Mouse (Mus musculus) CH12.LX (cell line): ENCODE measurements at regions not wholly inside any gene's neighbourhood (a gene's known extent, or its start where the extent isn't known, plus 50 kb on each side); places are given as distances from the start of the nearest gene placed in this dataset.

Experiments used
- DNase-seq: peaks from one replicate; pipeline ENCODE4 v3.0.0-alpha.2; 2013; ENCODE audit errors: extremely low read depth
- H3K27ac ChIP-seq: 2 replicates; pipeline ENCODE4 v1.5.1; 2012; ENCODE audit warnings: low read depth, mild to moderate bottlenecking, control low read depth, moderate library complexity; ENCODE audit not compliant: insufficient read depth
- H3K27me3 ChIP-seq: replicated peaks from 2 replicates; pipeline ENCODE3; 2012; ENCODE audit warnings: inconsistent platforms
- H3K36me3 ChIP-seq, 2 experiments: replicated peaks in 1 of 2; 2 replicates each; pipeline versions ENCODE3 to v1.6.1; 2012; ENCODE audit warnings: inconsistent platforms in 1 of 2, low read length in 1 of 2, mild to moderate bottlenecking in 1 of 2, mixed read lengths in 1 of 2, moderate library complexity in 1 of 2; ENCODE audit not compliant: control insufficient read depth in 1 of 2, insufficient read depth in 1 of 2
- H3K4me1 ChIP-seq, 2 experiments: 2 replicates each; pipeline ENCODE4 v1.6.1; 2012; ENCODE audit warnings: inconsistent platforms in 1 of 2, moderate library complexity in 1 of 2; ENCODE audit not compliant: insufficient read depth in 2 of 2, control insufficient read depth in 1 of 2
- H3K4me2 ChIP-seq: 2 replicates; pipeline ENCODE4 v1.6.1; 2012; ENCODE audit warnings: low read depth, mild to moderate bottlenecking, control low read depth; ENCODE audit not compliant: poor library complexity, insufficient read depth, severe bottlenecking
- H3K4me3 ChIP-seq, 3 experiments: fragments of 150-350 bp in 1 of 3; sonication (generic) in 1 of 3; replicated peaks in 1 of 3; 2 replicates each; pipeline versions ENCODE3 to v1.5.1; 2011 to 2012; ENCODE audit warnings: low read depth in 2 of 3, low read length in 2 of 3, mild to moderate bottlenecking in 2 of 3, moderate library complexity in 2 of 3, control low read depth in 1 of 3, improper control_type of control experiment in 1 of 3, inconsistent platforms in 1 of 3, mixed read lengths in 1 of 3; ENCODE audit not compliant: poor library complexity in 1 of 3
- H3K79me2 ChIP-seq: replicated peaks from 2 replicates; pipeline ENCODE4 v1.6.1; 2012; ENCODE audit warnings: mild to moderate bottlenecking, moderate library complexity; ENCODE audit not compliant: control insufficient read depth, poor library complexity, insufficient read depth, severe bottlenecking; ENCODE audit errors: extremely low read depth
- H3K9ac ChIP-seq: 2 replicates; pipeline ENCODE4 v1.6.1; 2012; ENCODE audit warnings: low read depth, mild to moderate bottlenecking, control low read depth, moderate library complexity; ENCODE audit not compliant: insufficient read depth
- H3K9me3 ChIP-seq: replicated peaks from 2 replicates; pipeline ENCODE3; 2012; ENCODE audit warnings: low read length, inconsistent platforms, mixed read lengths
- CTCF ChIP-seq, 2 experiments: IDR thresholded peaks in 1 of 2; conservative IDR thresholded peaks in 1 of 2; 2 replicates each; pipeline ENCODE4 v1.5.1; 2011 to 2012; ENCODE audit warnings: low read depth in 2 of 2, low read length in 2 of 2, improper control_type of control experiment in 1 of 2, inconsistent platforms in 1 of 2, mild to moderate bottlenecking in 1 of 2, moderate library complexity in 1 of 2
- ELF1 ChIP-seq: IDR thresholded peaks from 2 replicates; pipeline ENCODE4 v1.6.1; 2014; ENCODE audit warnings: low read depth, mild to moderate bottlenecking, inconsistent platforms, low read length, improper control_type of control experiment
- EP300 ChIP-seq: IDR thresholded peaks from 2 replicates; pipeline ENCODE4 v1.6.1; 2011; ENCODE audit warnings: low read length, improper control_type of control experiment
- ETS1 ChIP-seq: conservative IDR thresholded peaks from 2 replicates; pipeline ENCODE4 v1.6.1; 2012; ENCODE audit warnings: low read depth, mild to moderate bottlenecking, inconsistent platforms, low read length, improper control_type of control experiment, moderate library complexity
- IRF4 ChIP-seq: IDR thresholded peaks from 2 replicates; pipeline ENCODE4 v1.6.1; 2014; ENCODE audit warnings: low read depth, mild to moderate bottlenecking, inconsistent platforms, low read length, improper control_type of control experiment
- JUN ChIP-seq: IDR thresholded peaks from 2 replicates; pipeline ENCODE4 v1.6.1; 2011; ENCODE audit warnings: low read depth, mild to moderate bottlenecking, low read length, improper control_type of control experiment, moderate library complexity; ENCODE audit not compliant: insufficient read depth
- KAT2A ChIP-seq: IDR thresholded peaks from 2 replicates; pipeline ENCODE4 v1.6.1; 2012; ENCODE audit warnings: low read length, improper control_type of control experiment, inconsistent platforms; ENCODE audit not compliant: insufficient replicate concordance
- MAZ ChIP-seq: IDR thresholded peaks from 2 replicates; pipeline ENCODE4 v1.6.1; 2012; ENCODE audit warnings: low read depth, mild to moderate bottlenecking, inconsistent platforms, low read length, improper control_type of control experiment, moderate library complexity
- MEF2A ChIP-seq: IDR thresholded peaks from 2 replicates; pipeline ENCODE4 v1.6.1; 2014; ENCODE audit warnings: low read depth, mild to moderate bottlenecking, inconsistent platforms, low read length, improper control_type of control experiment, borderline replicate concordance
- MYC ChIP-seq: IDR thresholded peaks from 2 replicates; pipeline ENCODE4 v1.6.1; 2011; ENCODE audit warnings: low read depth, mild to moderate bottlenecking, improper control_type of control experiment, low read length
- NRF1 ChIP-seq: IDR thresholded peaks from 2 replicates; pipeline ENCODE4 v1.6.1; 2014; ENCODE audit warnings: low read depth, mild to moderate bottlenecking, inconsistent platforms, low read length, improper control_type of control experiment, moderate library complexity
- PAX5 ChIP-seq: IDR thresholded peaks from 2 replicates; pipeline ENCODE4 v1.6.1; 2012; ENCODE audit warnings: low read length, inconsistent platforms, mixed read lengths
- POLR2A ChIP-seq: IDR thresholded peaks from 2 replicates; pipeline ENCODE4 v1.6.1; 2011; ENCODE audit warnings: low read depth, mild to moderate bottlenecking, improper control_type of control experiment, low read length
- RAD21 ChIP-seq: IDR thresholded peaks from 2 replicates; pipeline ENCODE4 v1.6.1; 2011; ENCODE audit warnings: low read depth, mild to moderate bottlenecking, low read length, improper control_type of control experiment, moderate library complexity
- RCOR1 ChIP-seq: conservative IDR thresholded peaks from 2 replicates; pipeline ENCODE4 v1.6.1; 2012; ENCODE audit warnings: low read depth, mild to moderate bottlenecking, inconsistent platforms, low read length, improper control_type of control experiment
- TBP ChIP-seq: conservative IDR thresholded peaks from 2 replicates; pipeline ENCODE4 v1.6.1; 2011; ENCODE audit warnings: low read depth, low read length, improper control_type of control experiment
- TCF12 ChIP-seq: IDR thresholded peaks from 2 replicates; pipeline ENCODE4 v1.6.1; 2014; ENCODE audit warnings: low read depth, mild to moderate bottlenecking, inconsistent platforms, low read length, improper control_type of control experiment
- USF2 ChIP-seq: conservative IDR thresholded peaks from 2 replicates; pipeline ENCODE4 v1.6.1; 2011; ENCODE audit warnings: low read depth, low read length, improper control_type of control experiment
- ZMIZ1 ChIP-seq: IDR thresholded peaks from 2 replicates; pipeline ENCODE4 v1.6.1; 2012; ENCODE audit warnings: low read depth, mild to moderate bottlenecking, inconsistent platforms, low read length, improper control_type of control experiment
- ZNF384 ChIP-seq: IDR thresholded peaks from 2 replicates; pipeline ENCODE4 v1.6.1; 2012; ENCODE audit warnings: low read depth, low read length, improper control_type of control experiment, inconsistent platforms
- dilution Hi-C: fragments of 300-500 bp; cut with MboI; formaldehyde crosslinking; loops from 2 replicates; pipeline ENCODE4 v1.14.3; 2020; ENCODE audit warnings: low sequenced_read_pairs; ENCODE audit not compliant: extremely low pct_unique_long_range_greater_than_20kb, extremely low pct_ligation_motif_present
- in situ Hi-C: fragments of 300-500 bp; cut with MboI; formaldehyde crosslinking; loops from 3 replicates; pipeline ENCODE4 v1.14.3; 2019; ENCODE audit warnings: low sequenced_read_pairs, low pct_ligation_motif_present, low pct_unique_long_range_greater_than_20kb, mixed read lengths

DNA sequence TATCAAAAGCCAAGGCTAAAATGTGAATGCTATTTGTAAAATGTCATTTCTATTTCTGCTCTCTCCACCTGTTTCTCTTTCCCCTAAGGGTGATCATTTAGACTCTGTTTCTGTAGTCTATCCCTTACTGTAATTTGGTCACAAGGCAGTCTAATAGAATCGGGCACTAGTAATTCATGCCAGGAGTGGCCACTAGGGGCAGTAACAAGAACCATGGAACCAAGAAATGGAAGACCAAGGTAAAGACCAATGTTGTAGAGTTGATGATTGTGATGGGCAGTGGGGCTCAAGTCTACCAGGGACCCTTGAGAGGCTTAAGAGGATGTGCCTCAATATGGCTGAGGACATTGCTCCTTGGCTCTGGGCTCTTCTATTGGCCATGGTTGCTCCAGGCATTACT, 180.5 kb upstream of the Eif4g2 start:
- H3K36me3 ChIP-seq = no peaks in the 10 kb centered on the region
- no peaks in the 10 kb centered on the region for H3K9me3 ChIP-seq
- H3K4me3 ChIP-seq = no peak overlapping the region
- in situ Hi-C loops (no loop called here), dilution Hi-C loops (no loop called here)
- peaks cover 7 to 27% of the 10 kb centered on the region in 2 experiments; a peak in 2 of 4 replicates for H3K4me1 ChIP-seq
- H3K4me2 ChIP-seq = no peak overlapping the region
- DNase-seq = peak; percentile 34
- no peaks in the 10 kb centered on the region for H3K27me3 ChIP-seq
- H3K9ac ChIP-seq = no peak overlapping the region
- TF ChIP-seq POLR2A (no peak), CTCF (conservative IDR thresholded peaks at IDR 0.05 in 1 of 2, IDR thresholded peaks at IDR 0.05 in 1 of 2; ENCODE audit: low read depth in 2 of 2, low read length in 2 of 2) (peak; percentile 37 to 65; a peak in 3 of 4 replicates), ETS1 (no peak), IRF4 (no peak), ZMIZ1 (no peak), MYC (no peak), TBP (no peak)
- H3K27ac ChIP-seq = no peak overlapping the region
- no peaks in the 10 kb centered on the region for H3K79me2 ChIP-seq

DNA sequence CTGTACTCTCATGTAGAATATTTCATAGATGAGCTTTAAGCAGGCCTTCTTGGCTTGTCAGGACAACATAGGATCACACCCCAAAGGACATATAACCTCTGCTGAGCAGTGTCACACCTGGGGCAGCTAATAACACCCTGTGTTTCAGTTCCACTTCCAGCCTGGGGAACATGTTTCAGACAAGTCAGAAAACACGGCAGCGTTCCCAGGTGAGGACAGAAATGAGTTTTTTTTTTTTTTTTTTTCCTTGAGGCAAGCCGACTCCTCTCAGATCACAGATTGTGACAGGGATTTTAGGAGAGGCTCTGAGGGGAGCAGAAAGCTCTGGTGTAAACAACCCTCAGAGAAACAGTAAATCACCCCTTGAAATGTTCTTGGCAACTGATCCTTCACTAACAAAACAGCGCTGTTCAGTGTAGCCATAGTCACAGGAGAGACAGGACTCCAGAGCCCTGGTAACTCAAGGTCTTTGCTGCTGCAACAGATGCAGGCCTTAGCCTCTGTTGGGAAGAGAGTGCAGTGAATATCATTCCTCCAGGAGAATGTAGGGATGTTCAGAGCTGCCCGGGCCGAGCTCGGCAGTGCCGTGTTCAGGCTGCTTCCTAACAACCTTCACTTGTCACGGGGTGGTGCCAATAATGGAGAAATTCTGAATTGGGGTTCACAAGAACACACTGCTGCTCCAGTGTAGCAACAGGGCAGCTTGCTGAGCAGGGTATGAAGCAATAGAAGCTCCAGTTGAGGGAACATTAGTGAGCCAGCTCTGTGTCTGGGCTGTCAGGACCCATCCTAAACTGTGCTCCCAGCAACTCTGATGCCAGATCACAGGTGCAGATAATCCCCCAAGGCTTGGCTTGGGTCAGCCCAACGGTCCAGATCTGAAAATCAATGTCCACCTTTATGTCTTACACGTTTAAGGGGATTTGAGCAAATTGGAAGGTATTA, 177.1 kb upstream of the Eif4g2 start:
- H3K4me3 ChIP-seq = no peak overlapping the region
- H3K9ac ChIP-seq = no peak overlapping the region
- H3K79me2 ChIP-seq = no peaks in the 10 kb centered on the region
- in situ Hi-C loops = no loop called here
- H3K27me3 ChIP-seq = no peaks in the 10 kb centered on the region
- dilution Hi-C loops = no loop called here
- H3K9me3 ChIP-seq = peaks cover 3% of the 10 kb centered on the region
- no peak overlapping the region for H3K27ac ChIP-seq
- DNase-seq = peak; percentile 48
- TF ChIP-seq CTCF (conservative IDR thresholded peaks at IDR 0.05 in 1 of 2, IDR thresholded peaks at IDR 0.05 in 1 of 2; ENCODE audit: low read depth in 2 of 2, low read length in 2 of 2) = no peak
- no peak for TF ChIP-seq JUN
- TF ChIP-seq IRF4 = peak; percentile 72
- peak; percentile 54; the same call in 1 of the 2 replicates for TF ChIP-seq TCF12
- TF ChIP-seq RAD21 = no peak
- no peak for TF ChIP-seq MEF2A
- TF ChIP-seq ZNF384 = peak; percentile 89
- TF ChIP-seq PAX5 = no peak
- TF ChIP-seq RCOR1 = no peak
- TF ChIP-seq KAT2A = no peak
- TF ChIP-seq ELF1 = no peak
- no peak for TF ChIP-seq NRF1
- no peak for TF ChIP-seq USF2
- TF ChIP-seq MAZ = no peak
- no peak for TF ChIP-seq TBP
- TF ChIP-seq EP300 = peak; percentile 81
- 0 out of 2 replicates have a peak, but pooled peaks have one; percentile 20 for TF ChIP-seq ETS1
- TF ChIP-seq POLR2A = no peak
- H3K4me1 ChIP-seq = peaks cover 7 to 46% of the 10 kb centered on the region in 2 experiments; a peak in 2 of 4 replicates
- no peak overlapping the region for H3K4me2 ChIP-seq
- H3K36me3 ChIP-seq = no peaks in the 10 kb centered on the region
